Mouse (Mus musculus) hindbrain, embryonic 16.5 days (tissue): ENCODE measurements around the gene Gm49398. TPM values are rescaled to one million over a fixed set of nuclear protein-coding genes. Genes with fewer than 3 reads are reported as not detected.

Experiments used
- ATAC-seq: fragments of 200-750 bp; cut with Nextera tagmentation; 2 replicates; pipeline ENCODE4 v1.8.0; 2017; ENCODE audit warnings: moderate TSS enrichment, moderate library complexity
- H3K27ac ChIP-seq: fragments of 300-500 bp; sonication (generic); 2 replicates; pipeline ENCODE4 v1.5.1; 2014; ENCODE audit warnings: low read depth, mild to moderate bottlenecking, control low read depth, low read length, moderate library complexity
- H3K27me3 ChIP-seq: fragments of 300-500 bp; sonication (generic); replicated peaks from 2 replicates; pipeline ENCODE4 v1.6.1; 2014; ENCODE audit warnings: low read length; ENCODE audit not compliant: control insufficient read depth, insufficient read depth
- H3K36me3 ChIP-seq: fragments of 300-500 bp; sonication (generic); 2 replicates; pipeline ENCODE4 v1.6.1; 2014; ENCODE audit warnings: mild to moderate bottlenecking, low read length, moderate library complexity, mixed read lengths; ENCODE audit not compliant: control insufficient read depth, insufficient read depth
- H3K4me1 ChIP-seq: fragments of 300-500 bp; sonication (generic); 2 replicates; pipeline ENCODE4 v1.6.1; 2014; ENCODE audit warnings: low read depth, low read length; ENCODE audit not compliant: control insufficient read depth, insufficient read depth
- H3K4me2 ChIP-seq: fragments of 300-500 bp; sonication (generic); 2 replicates; pipeline ENCODE4 v1.6.1; 2014; ENCODE audit warnings: mild to moderate bottlenecking, low read length, control low read depth, moderate library complexity
- H3K4me3 ChIP-seq: fragments of 300-500 bp; sonication (generic); 2 replicates; pipeline ENCODE4 v1.5.1; 2014; ENCODE audit warnings: mild to moderate bottlenecking, low read length, control low read depth, moderate library complexity
- H3K9ac ChIP-seq: fragments of 300-500 bp; sonication (generic); 2 replicates; pipeline ENCODE4 v1.6.1; 2014; ENCODE audit warnings: low read depth, mild to moderate bottlenecking, control low read depth, low read length, moderate library complexity
- H3K9me3 ChIP-seq: fragments of 300-500 bp; sonication (generic); 2 replicates; pipeline ENCODE4 v1.6.1; 2014; ENCODE audit warnings: mild to moderate bottlenecking, low read length, moderate library complexity; ENCODE audit not compliant: control insufficient read depth
- WGBS: fragments of 180-500 bp; shearing (Covaris S2); extraction: QIAGEN DNeasy Blood & Tissue Kit; methylation state at CpG from one replicate; pipeline ENCODE4 v1.1.7; 2014; 5-methylcytosine and 5-hydroxymethylcytosine counted together
- microRNA-seq: library from miRNA; unstranded; fragments of <30 nt; microRNA quantifications from one replicate; pipeline ENCODE4, GENCODE M21; 2017
- polyA plus RNA-seq: library from polyadenylated mRNA; unstranded; fragments of >200 nt; fragmentation: Nextera tagmentation; extraction: Ambion mirVana; gene quantifications from 2 replicates; pipeline ENCODE4 v1.2.1, GENCODE M21; 2015

Gm49398 gene
- not detected in 2 replicates for polyA plus RNA-seq

GRCm38 (mm10) chr13:61288739-61289138 lies at the start of gene Gm49398:
Gene Gm49398, minus strand, starts transcription at chr13:61288839.
- 88% methylated on average over 2 of the region's 2 CpGs for WGBS

GRCm38 (mm10) chr13:61255258-61255657 lies 33.4 kb downstream of the Gm49398 start, which contains the start of gene Cts8:
Gene Cts8, minus strand, starts transcription at chr13:61255358.
- no peak within 1 kb of the TSS for H3K4me2 ChIP-seq
- no peak for ATAC-seq
- H3K4me3 ChIP-seq = no peak within 1 kb of the TSS
- no peaks in the 10 kb centered on the region for H3K27me3 ChIP-seq
- H3K9ac ChIP-seq = no peak within 1 kb of the TSS
- 89% methylated on average over 2 of the region's 2 CpGs for WGBS
- no peak within 1 kb of the TSS for H3K27ac ChIP-seq
- peaks cover 18% of the 10 kb centered on the region for H3K9me3 ChIP-seq
- no peaks in the 10 kb centered on the region for H3K4me1 ChIP-seq
- H3K36me3 ChIP-seq = no peaks in the 10 kb centered on the region

More at GRCm38 (mm10) chr13:61288739-61289138, at the start of gene Gm49398:
- H3K4me1 ChIP-seq = no peaks in the 10 kb centered on the region
- no peak for ATAC-seq
- H3K27ac ChIP-seq = no peak within 1 kb of the TSS
- H3K9me3 ChIP-seq = peaks cover 9% of the 10 kb centered on the region
- H3K36me3 ChIP-seq = no peaks in the 10 kb centered on the region
- H3K9ac ChIP-seq = no peak within 1 kb of the TSS
- no peak within 1 kb of the TSS for H3K4me2 ChIP-seq
- no peak within 1 kb of the TSS for H3K4me3 ChIP-seq
- H3K27me3 ChIP-seq = no peaks in the 10 kb centered on the region

- no peak overlapping the region for H3K27ac ChIP-seq
- no peaks in the 10 kb centered on the region for H3K27me3 ChIP-seq
- no peaks in the 10 kb centered on the region for H3K4me1 ChIP-seq
- peaks cover 7% of the 10 kb centered on the region; the same call in 1 of the 2 replicates for H3K9me3 ChIP-seq
- H3K4me3 ChIP-seq = no peak overlapping the region
- H3K4me2 ChIP-seq = no peak overlapping the region
- 63% methylated on average over 13 of the region's 13 CpGs for WGBS
- H3K36me3 ChIP-seq = no peaks in the 10 kb centered on the region
- H3K9ac ChIP-seq = no peak overlapping the region
- ATAC-seq = no peak
Observed at GRCm38 (mm10) chr13:61241076-61241947, 47.3 kb downstream of the Gm49398 start.

GRCm38 (mm10) chr13:61203310-61203709 lies 85.3 kb downstream of the Gm49398 start, which contains the start of gene Cts6:
Gene Cts6, minus strand, starts transcription at chr13:61203410.
- WGBS = 91% methylated on average over 3 of the region's 3 CpGs

More at GRCm38 (mm10) chr13:61203310-61203709, 85.3 kb downstream of the Gm49398 start, which contains the start of gene Cts6:
- Histone ChIP-seq H3K9me3 (peaks cover 25% of the 10 kb centered on the region), H3K4me1 (no peaks in the 10 kb centered on the region), H3K27ac (no peak within 1 kb of the TSS), H3K27me3 (no peaks in the 10 kb centered on the region), H3K9ac (no peak within 1 kb of the TSS), H3K4me3 (no peak within 1 kb of the TSS), H3K4me2 (no peak within 1 kb of the TSS), H3K36me3 (no peaks in the 10 kb centered on the region)
- no peak for ATAC-seq

Small RNAs within 50 kb of the gene (microRNA-seq; reads per million reads assigned to microRNA genes)
- gene Gm27704 = not detected

Other genes with a start within 250 kb of the Gm49398 start
- not detected in 2 replicates for gene Ctsq, start 248.2 kb downstream of the Gm49398 start, polyA plus RNA-seq
- gene Ctsr, start 124.6 kb downstream of the Gm49398 start, polyA plus RNA-seq = not detected in 2 replicates
- not detected in 2 replicates for gene Cts6, start 85.4 kb downstream of the Gm49398 start, polyA plus RNA-seq
- gene Cts8, start 33.5 kb downstream of the Gm49398 start, polyA plus RNA-seq = not detected in 2 replicates
- not detected in 2 replicates for gene Cts7, start 69.4 kb upstream of the Gm49398 start, polyA plus RNA-seq